Mouse (Mus musculus) gonadal fat pad, adult 2 months (tissue): ENCODE results near the gene Gba2. TPM values are rescaled to one million over a fixed set of nuclear protein-coding genes. Genes with fewer than 3 reads are reported as not detected.
"Not testable (repeated sequence)": the region's sequence is repeated elsewhere in the genome, so short reads cannot be mapped to it uniquely, and the experiment has no call there.

ENCODE experiments used
- DNase-seq: peaks from one replicate; pipeline ENCODE4 v3.0.0-alpha.2; 2012; ENCODE audit warnings: low read depth
- polyA plus RNA-seq: library from polyadenylated mRNA; depleted of rRNA; stranded (reverse); fragments of >200 nt; gene quantifications from 2 replicates; pipeline ENCODE4 v1.2.3, GENCODE M21; 2012; rRNA removed

Gene Gba2
- polyA plus RNA-seq: 17.9 and 23.9 TPM in 2 replicates

- DNase-seq: no peak
These were observed at the start of gene Gba2, which contains the start of gene Rgp1 for GRCm38 (mm10) chr4:43578376-43579204. Gene Gba2 (minus strand): TSS chr4:43578873. Gene Rgp1 (plus strand): TSS chr4:43578715.

- DNase-seq: no peak
These were observed 41.6 kb upstream of the Gba2 start for GRCm38 (mm10) chr4:43620146-43620778.

- no peak for DNase-seq
These were observed 34.5 kb upstream of the Gba2 start for GRCm38 (mm10) chr4:43613060-43613730.

GRCm38 (mm10) chr4:43612534-43612933 lies 33.9 kb upstream of the Gba2 start:
- DNase-seq: no peak

GRCm38 (mm10) chr4:43604751-43605685 lies 26.3 kb upstream of the Gba2 start:
- DNase-seq: no peak

- DNase-seq: no peak
These were observed 25.4 kb upstream of the Gba2 start for GRCm38 (mm10) chr4:43604099-43604498.

- no peak for DNase-seq
These were observed 21.7 kb upstream of the Gba2 start for GRCm38 (mm10) chr4:43600195-43600934.

- DNase-seq: no peak
These were observed 20.1 kb upstream of the Gba2 start for GRCm38 (mm10) chr4:43598650-43599380.

GRCm38 (mm10) chr4:43598200-43598599 lies 19.5 kb upstream of the Gba2 start:
- DNase-seq: no peak

GRCm38 (mm10) chr4:43596597-43596996 lies 17.9 kb upstream of the Gba2 start:
- not testable (repeated sequence) for DNase-seq

- DNase-seq: no peak
These were observed 14.8 kb upstream of the Gba2 start for GRCm38 (mm10) chr4:43593453-43593852.

- no peak for DNase-seq
These were observed 13.3 kb upstream of the Gba2 start for GRCm38 (mm10) chr4:43591961-43592360.

GRCm38 (mm10) chr4:43591543-43591942 lies 12.9 kb upstream of the Gba2 start:
- no peak for DNase-seq

- no peak for DNase-seq
These were observed 9.0 kb upstream of the Gba2 start for GRCm38 (mm10) chr4:43587681-43588080.

GRCm38 (mm10) chr4:43586411-43586810 lies 7.7 kb upstream of the Gba2 start:
- no peak for DNase-seq

GRCm38 (mm10) chr4:43585682-43586081 lies 7.0 kb upstream of the Gba2 start:
- DNase-seq: no peak

- no peak for DNase-seq
These were observed 6.1 kb upstream of the Gba2 start, which contains the start of gene Msmp for GRCm38 (mm10) chr4:43584444-43585416. Gene Msmp (minus strand): TSS chr4:43584494.

GRCm38 (mm10) chr4:43583421-43583820 lies 4.7 kb upstream of the Gba2 start:
- DNase-seq: no peak

GRCm38 (mm10) chr4:43582241-43582640 lies 3.6 kb upstream of the Gba2 start:
- no peak for DNase-seq
